Mouse (Mus musculus) brain, embryonic 14.5 days (tissue): ENCODE measurements around the gene Rnf186.

Source experiments
- CTCF ChIP-seq: fragments of 200-500 bp; IDR thresholded peaks from 2 replicates; pipeline ENCODE4 v1.5.1; 2012; ENCODE audit warnings: inconsistent platforms, mild to moderate bottlenecking, moderate library complexity, borderline replicate concordance; ENCODE audit not compliant: insufficient read depth, insufficient read length; ENCODE audit errors: extremely low read depth
- POLR2A ChIP-seq: fragments of 200-500 bp; IDR thresholded peaks from 2 replicates; pipeline ENCODE4 v1.6.1; 2012; ENCODE audit warnings: mild to moderate bottlenecking, inconsistent platforms, borderline replicate concordance; ENCODE audit not compliant: poor library complexity, insufficient read depth, insufficient read length, severe bottlenecking; ENCODE audit errors: extremely low read depth

DNA sequence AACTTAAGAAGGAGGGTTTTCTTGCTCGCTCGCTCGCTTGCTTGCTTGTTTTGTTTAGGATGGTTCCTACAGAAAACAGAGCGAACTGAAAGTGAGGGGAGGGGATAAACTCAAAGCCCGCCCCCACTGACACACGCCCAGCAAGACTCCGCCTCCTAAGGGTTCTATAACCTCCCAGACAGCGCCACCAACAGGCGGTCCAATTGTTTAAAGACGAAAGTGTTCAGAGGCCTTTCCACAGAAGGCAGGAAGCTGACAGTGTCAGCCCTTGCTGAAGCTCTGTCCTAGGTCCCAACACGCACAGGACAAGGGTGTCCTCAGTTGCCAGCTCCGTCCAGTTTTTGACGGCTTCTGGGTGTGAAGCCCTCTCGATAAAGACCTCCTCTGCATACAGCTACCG, 23.2 kb upstream of the Rnf186 start:
- peak; percentile 48; the same call in 1 of the 2 replicates for TF ChIP-seq CTCF
- TF ChIP-seq POLR2A, result no peak
